Mouse (Mus musculus) kidney, postnatal 4 days (tissue): ENCODE data around the gene Abcb6.
A peak's percentile ranks its signal among the peaks of the same experiment; 100 is the strongest.

ENCODE experiments used
- DNase-seq, 2 experiments: peaks; one replicate each; pipeline ENCODE4 v3.0.0; 2021; ENCODE audit warnings: mixed read lengths in 2 of 2

Abcb6 gene

DNA sequence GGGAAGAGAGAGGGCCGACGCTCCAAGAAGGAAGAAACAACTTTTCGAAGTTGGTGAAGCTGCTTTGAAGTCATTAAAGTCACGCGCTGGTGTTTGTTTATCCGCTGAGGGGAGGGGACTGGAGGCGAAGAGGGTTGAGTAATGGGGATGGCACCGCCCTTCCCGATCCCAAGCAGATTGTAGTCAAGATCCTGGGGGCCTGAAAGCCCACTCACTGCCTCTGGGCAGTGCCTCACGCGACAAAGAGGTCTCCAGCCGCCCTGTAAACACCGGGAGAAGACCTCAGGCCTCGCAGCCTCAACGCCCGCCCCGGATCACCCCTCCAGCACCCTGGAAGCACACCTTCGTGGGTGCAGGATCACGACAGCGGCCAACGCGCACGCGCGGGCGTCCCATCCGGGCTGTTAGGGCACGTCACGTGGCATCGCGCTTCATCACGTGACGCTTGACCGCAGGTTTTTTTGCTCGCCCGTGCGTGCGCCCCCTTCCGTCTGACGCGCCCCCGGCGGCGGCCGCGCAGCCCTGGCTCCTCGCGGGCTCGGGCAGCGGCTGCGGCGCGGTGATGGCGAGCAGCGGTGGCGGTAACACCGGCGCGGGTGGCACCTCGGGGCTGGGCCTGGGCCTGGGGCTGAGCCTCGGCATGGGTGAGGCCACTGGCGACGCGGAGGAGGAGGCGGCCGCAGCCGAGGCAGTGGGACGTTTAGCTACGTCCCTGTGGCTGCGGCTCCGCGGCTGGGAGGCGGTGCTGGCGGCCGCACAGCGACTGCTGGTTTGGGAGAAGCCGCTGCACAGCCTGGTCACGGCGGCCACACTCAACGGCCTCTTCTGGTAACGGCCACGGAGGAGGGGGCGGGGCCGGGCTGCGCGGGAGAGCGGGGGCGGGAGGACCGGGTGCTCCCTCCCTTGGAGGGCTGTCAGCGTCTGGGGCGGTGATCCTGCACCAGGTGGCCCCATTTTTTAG, 37.6 kb downstream of the Abcb6 start, which contains the start of the genes Cnppd1 and Retreg2:
Gene Cnppd1 (minus strand): TSS at position 411 of the 961 bp plus-strand sequence.
Gene Retreg2 (plus strand): TSS at position 478 of the 961 bp plus-strand sequence.
- DNase-seq, result peak; percentile 96 to 98

DNA sequence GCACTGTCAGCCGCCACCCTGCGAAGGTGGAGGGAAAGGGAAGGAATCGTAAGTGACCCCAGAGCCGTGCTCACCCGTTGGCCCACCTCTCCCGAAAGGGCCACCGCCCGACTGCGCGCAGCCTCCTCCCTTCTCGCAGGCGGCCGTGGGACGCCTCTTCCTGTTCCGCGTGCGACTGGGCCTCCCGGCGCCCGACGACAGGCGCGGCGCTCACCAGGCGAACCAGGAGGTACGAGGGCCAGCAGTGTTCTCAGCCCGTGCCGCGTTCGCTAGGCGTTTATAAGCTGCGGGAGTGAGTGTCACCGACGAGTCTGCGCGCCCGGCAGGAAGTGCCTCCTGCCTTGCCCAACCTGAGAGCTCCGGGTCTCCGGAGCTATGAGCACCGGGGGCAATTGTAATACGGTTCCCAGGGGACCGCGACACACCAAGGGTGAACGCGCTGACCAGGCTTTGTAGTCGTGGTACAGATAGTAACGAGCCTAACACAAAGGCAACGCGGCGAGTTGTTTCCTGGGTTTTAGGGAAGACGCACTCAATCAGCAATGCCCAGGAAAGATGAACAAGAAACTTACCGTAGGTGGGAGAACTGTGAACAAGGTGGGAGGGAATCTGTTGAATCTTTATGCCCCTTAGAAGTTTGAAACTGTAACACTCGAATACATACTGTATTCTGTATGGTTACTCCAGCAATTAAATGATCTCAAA, 38.6 kb downstream of the Abcb6 start:
- DNase-seq, result peak; percentile 75 to 83

DNA sequence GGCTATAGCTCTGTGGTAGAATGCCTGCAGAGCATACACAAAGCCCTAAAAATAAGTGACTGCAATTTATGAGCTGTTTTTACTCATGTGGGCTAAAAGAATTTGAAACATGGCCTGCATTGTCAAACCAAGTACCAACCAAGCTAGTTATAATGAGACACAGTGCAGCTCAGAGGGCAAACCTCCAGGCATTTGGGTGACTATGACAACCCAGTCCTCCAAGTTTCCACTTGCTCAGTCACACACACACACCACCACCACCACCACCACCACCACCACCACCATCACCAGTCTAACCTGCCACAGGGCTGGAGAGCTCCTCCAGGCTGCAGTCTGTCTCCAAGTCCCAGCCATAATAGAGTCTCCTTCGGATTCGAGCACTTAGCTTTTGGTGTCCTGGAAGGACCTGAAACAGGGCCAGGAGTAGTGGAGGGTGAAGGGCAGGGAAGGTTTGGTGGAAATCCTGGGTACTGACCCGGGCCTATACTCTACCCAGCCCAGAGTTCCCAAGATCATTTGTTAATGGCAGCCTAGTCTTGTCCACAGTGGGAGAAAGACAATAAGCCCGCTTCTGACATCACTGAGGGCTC, 39.5 kb downstream of the Abcb6 start:
- DNase-seq, result peak; percentile 8 to 27

GRCm38 (mm10) chr1:75138448-75138847, 41.7 kb downstream of the Abcb6 start:
- no peak for DNase-seq

- no peak for DNase-seq
Observed at GRCm38 (mm10) chr1:75136730-75137129, 43.5 kb downstream of the Abcb6 start.

- no peak for DNase-seq
Observed at GRCm38 (mm10) chr1:75136293-75136692, 43.9 kb downstream of the Abcb6 start.

DNA sequence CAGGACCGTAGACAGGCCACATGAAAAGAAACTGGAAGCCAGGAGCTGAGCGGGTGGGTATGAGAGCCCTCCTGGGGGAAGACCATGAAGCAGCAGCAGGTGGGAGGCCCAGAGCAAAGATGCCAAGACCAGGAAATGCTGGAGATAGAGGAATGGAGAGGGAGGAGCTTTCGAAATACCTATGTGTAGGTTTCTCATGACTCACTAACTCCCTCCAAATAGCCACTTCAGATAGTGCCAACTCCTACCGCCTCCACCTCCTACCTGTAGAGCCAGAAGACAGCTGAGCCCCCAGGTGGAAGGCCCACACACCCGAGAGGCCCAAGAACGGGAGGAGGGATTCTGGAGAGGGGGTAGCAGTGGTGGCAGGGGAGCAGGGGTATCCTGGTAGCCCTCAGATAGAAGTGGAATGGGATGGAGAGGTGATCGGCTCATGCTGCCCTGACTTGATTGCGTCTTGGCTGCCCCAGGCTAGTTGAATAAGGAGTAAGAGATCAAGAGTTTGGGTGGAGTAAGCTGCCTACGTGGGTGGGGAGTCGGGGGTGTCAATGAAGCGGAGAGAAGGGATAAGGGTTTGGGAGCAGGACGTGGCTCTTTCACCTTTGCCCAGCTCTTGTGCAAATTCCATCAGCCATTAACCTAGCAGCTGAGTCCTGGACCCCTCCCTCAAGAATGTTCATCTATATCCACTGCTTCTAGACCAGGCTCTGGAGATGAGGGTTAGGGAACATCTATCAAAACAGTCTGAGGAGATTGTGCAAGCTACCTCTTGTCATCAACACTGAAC, 46.6 kb downstream of the Abcb6 start, which contains the start of gene Slc23a3:
Gene Slc23a3 (minus strand): TSS at position 470 of the 787 bp plus-strand sequence.
- DNase-seq, result peak; percentile 28 to 58

DNA sequence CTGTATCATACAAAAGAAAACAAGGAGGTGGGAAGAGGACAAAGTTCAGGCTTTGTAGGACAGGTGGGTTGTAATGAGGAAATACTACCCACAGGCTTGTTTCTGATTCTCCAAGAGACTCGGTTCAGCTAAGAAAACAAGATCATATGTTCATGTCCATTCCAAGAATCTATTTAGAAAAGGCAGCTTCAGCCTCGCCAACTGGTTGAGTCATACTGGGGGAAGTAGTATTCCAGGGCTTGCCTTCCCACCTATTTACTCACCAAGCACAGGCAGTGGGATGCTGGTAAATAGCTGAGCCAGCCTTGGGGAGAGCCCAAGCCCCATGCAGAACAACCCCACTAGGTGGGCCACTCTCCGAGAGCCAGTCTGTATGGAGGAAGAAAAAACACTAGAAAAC, 51.6 kb downstream of the Abcb6 start:
- DNase-seq, result no peak

DNA sequence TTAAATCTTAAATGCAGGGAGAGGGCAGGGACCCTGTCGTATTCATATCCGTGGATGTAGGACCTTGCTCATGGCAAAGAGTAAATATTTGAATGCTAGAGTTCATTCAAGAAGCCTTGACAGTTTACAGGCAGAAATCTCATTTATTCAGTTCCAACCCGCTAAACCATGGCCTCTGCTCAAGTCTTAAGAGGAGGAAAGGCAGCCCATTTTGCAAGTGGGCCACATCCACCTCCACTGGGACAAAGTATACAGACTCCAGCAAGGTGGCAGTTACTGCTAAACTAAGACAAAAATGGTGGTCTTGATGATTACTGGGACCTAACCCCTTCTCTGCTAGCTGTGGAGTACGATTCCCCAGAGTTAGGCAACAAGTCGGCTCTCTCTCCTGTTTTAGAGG, 54.8 kb downstream of the Abcb6 start:
- no peak for DNase-seq

- peak; percentile 97 to 98 for DNase-seq
Observed at GRCm38 (mm10) chr1:75124346-75125321, 55.6 kb downstream of the Abcb6 start, which contains the start of gene Nhej1. Gene Nhej1 (minus strand): TSS chr1:75125200.

GRCm38 (mm10) chr1:75122211-75122610, 58.0 kb downstream of the Abcb6 start:
- no peak for DNase-seq
